In genomic region chr15:67423922-67424321, GRCm38 (mm10) we compare ENCODE assay signal across 21 mouse cellular contexts.
DNase-seq lines count a peak whose midpoint lies in the region; ATAC-seq and TF ChIP-seq lines count a peak whose summit lies in the region.
"Had no signal": no experiment of that assay in that cellular context is flagged by ENCODE, and none has a peak within 500 bp of the region (broad histone marks: within the 10 kb centered on the region; RNA-seq: fewer than 3 reads in every experiment).

No protein-coding gene starts in this region.

- no peak for TF ChIP-seq POLR2A in kidney, adult 2 months (IDR thresholded peaks at IDR 0.05; ENCODE audit: low read depth, low read length)
- TF ChIP-seq POLR2A in thymus, adult 2 months (IDR thresholded peaks at IDR 0.05; ENCODE audit: control insufficient read depth, extremely low read depth, insufficient read depth, low read length, poor library complexity), result no peak

- ATAC-seq in granulocyte monocyte progenitor cell, adult 5-6 weeks (replicated peaks; ENCODE audit: poor library complexity, severe bottlenecking), result peak; percentile 90
- ATAC-seq: forebrain, embryonic 14.5 days; lung, postnatal 0 days; midbrain, embryonic 15.5 days had no signal

- no peaks in the 10 kb centered on the region for H3K4me1 ChIP-seq in kidney, adult 2 months (ENCODE audit: control insufficient read depth, insufficient read depth, low read length)
- H3K4me1 ChIP-seq in thymus, adult 2 months (replicated peaks; ENCODE audit: control insufficient read depth, insufficient read depth, low read length), result no peaks in the 10 kb centered on the region
- H3K4me1 ChIP-seq: hindbrain, embryonic 12.5 days; liver, embryonic 13.5 days; midbrain, embryonic 15.5 days; neural tube, embryonic 15.5 days had no signal

- TF ChIP-seq CTCF in kidney, adult 2 months (conservative IDR thresholded peaks at IDR 0.05; ENCODE audit: insufficient read depth, insufficient read length, low read depth, low read length), result no peak
- no peak for TF ChIP-seq CTCF in thymus, adult 2 months (IDR thresholded peaks at IDR 0.05; ENCODE audit: borderline replicate concordance, control insufficient read depth, extremely low read depth, insufficient read depth, low read length, poor library complexity)

- H3K27me3 ChIP-seq in kidney, adult 2 months (replicated peaks; ENCODE audit: control insufficient read depth, insufficient read depth, low read length), result no peaks in the 10 kb centered on the region
- H3K27me3 ChIP-seq in thymus, adult 2 months (ENCODE audit: control insufficient read depth, insufficient read depth, low read length), result no peaks in the 10 kb centered on the region
- H3K27me3 ChIP-seq: embryonic facial prominence, embryonic 12.5 days; hindbrain, embryonic 12.5 days; liver, embryonic 13.5 days; midbrain, embryonic 15.5 days; neural tube, embryonic 15.5 days had no signal

- no peak overlapping the region for H3K4me3 ChIP-seq in kidney, adult 2 months (ENCODE audit: insufficient read depth, low read depth, low read length)
- H3K4me3 ChIP-seq in thymus, adult 2 months (ENCODE audit: control insufficient read depth, insufficient read depth, low read length), result no peak overlapping the region
- H3K4me3 ChIP-seq: embryonic facial prominence, embryonic 12.5 days; erythroblast, embryonic 14.5 days; hindbrain, embryonic 12.5 days; liver, embryonic 13.5 days; midbrain, embryonic 15.5 days; neural tube, embryonic 15.5 days had no signal

- H3K36me3 ChIP-seq in kidney, adult 2 months (ENCODE audit: control insufficient read depth, insufficient read depth, low read length), result no peaks in the 10 kb centered on the region
- no peaks in the 10 kb centered on the region for H3K36me3 ChIP-seq in thymus, adult 2 months (ENCODE audit: control insufficient read depth, insufficient read depth, low read length)
- H3K36me3 ChIP-seq: embryonic facial prominence, embryonic 12.5 days; hindbrain, embryonic 12.5 days; liver, embryonic 13.5 days; midbrain, embryonic 15.5 days; neural tube, embryonic 15.5 days had no signal

- peak; percentile 47 for DNase-seq in kidney, adult 2 months
- DNase-seq in kidney, adult 11 months, result no peak
- DNase-seq in lung, postnatal 36 days, result peak; percentile 4
- DNase-seq in lung, postnatal 14 days, result no peak
- DNase-seq in heart, adult 18-20 months, result no peak
- no peak for DNase-seq in thymus, adult 2 months
- DNase-seq: cerebellum, adult 2 months; gastrocnemius, postnatal 25 days; heart, postnatal 10 days; liver, embryonic 13.5 days; right cerebral cortex, postnatal 4 days had no signal

- 14% methylated on average over 3 of the region's 3 CpGs for WGBS in kidney, adult 2 months
- WGBS in thymus, adult 2 months, result 65% methylated on average over 3 of the region's 3 CpGs

- no peak overlapping the region for H3K27ac ChIP-seq in kidney, adult 2 months (ENCODE audit: insufficient read depth, low read depth, low read length)
- no peak overlapping the region for H3K27ac ChIP-seq in thymus, adult 2 months (ENCODE audit: control insufficient read depth, insufficient read depth, low read length)
- H3K27ac ChIP-seq: embryonic facial prominence, embryonic 12.5 days; hindbrain, embryonic 12.5 days; kidney, postnatal 0 days; liver, embryonic 13.5 days; midbrain, embryonic 15.5 days; neural tube, embryonic 15.5 days; stomach, postnatal 0 days had no signal

Comparison
In these comparisons a context has a peak if more than half of its experiments do, and no peak if none do; other contexts are left out.
1. DNase-seq: peak in kidney, adult 2 months (single experiment) and lung, postnatal 36 days (single experiment); none in kidney, adult 11 months (single experiment), lung, postnatal 14 days (single experiment), heart, adult 18-20 months (0 of 2) and thymus, adult 2 months (single experiment).